Mouse (Mus musculus) A20 (cell line): ENCODE data around the gene Cdk19.
"Not testable (repeated sequence)": the region's sequence is repeated elsewhere in the genome, so short reads cannot be mapped to it uniquely, and the experiment has no call there.

Source experiments
- DNase-seq: peaks from one replicate; pipeline ENCODE4 v3.0.0-alpha.2; 2011; ENCODE audit warnings: low read depth, low spot score

The Cdk19 gene

DNA sequence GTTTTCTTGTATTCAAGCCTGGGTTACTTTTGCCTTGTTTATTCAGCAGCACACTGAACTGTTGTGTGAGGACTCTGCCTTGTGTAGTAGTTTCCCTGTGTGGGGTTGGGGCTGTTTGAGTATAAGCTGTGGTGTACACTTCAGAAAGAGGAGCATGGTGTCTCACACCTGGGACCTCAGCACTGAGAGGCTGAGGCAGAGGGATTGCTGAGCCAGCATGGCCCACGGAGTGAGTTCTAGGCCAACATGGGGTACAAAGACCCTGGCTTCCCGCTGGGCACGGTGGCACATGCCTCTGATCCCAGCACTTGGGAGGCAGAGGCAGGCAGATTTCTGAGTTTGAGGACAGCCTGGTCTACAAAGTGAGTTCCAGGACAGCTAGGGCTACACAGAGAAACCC, 139.3 kb downstream of the Cdk19 start:
- no peak for DNase-seq

DNA sequence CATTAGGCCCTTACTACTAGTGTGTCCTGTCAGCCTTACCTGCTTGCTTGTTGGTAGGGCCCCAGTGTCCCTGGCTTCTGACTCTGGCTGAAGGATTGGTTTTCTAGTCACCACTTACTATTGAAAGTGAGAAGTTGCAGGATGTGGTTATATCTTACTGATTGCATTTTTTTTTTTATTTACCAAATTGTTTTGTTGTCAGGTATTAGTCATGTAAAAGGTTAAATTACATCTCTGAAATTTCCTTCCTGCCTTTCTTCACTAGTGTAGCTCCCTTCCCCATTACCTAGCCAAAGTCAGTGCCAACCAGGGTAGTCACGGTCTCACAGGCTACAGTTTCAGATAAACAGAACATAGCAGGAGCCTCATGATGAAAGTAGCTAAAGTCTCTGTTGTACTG, 139.9 kb downstream of the Cdk19 start:
- no peak for DNase-seq

DNA sequence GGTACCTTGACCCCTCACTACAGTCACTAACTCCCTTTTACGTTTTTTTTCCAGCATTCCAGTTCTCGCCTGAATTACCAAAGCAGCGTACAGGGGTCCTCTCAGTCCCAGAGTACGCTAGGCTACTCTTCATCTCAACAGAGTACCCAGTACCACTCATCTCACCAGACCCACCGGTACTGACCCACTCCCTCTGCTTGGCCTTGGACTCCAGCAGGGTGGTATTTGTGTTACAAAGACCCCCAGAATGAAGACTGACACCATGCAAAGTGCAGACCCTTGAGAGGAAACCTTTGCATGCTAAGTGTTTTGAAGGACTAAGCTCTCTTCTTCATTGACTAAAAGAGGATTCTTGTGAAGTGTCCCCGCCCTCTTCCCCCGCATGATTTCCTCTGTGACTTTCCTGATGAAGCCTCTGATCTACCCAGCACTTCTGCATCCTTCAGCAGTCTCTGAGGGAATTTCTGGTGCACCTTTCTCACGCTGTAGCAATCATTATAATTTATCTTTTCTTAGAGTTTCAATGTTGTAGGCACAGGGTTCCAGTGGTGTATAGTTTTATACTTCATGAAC, 140.3 kb downstream of the Cdk19 start:
- DNase-seq, result no peak

DNA sequence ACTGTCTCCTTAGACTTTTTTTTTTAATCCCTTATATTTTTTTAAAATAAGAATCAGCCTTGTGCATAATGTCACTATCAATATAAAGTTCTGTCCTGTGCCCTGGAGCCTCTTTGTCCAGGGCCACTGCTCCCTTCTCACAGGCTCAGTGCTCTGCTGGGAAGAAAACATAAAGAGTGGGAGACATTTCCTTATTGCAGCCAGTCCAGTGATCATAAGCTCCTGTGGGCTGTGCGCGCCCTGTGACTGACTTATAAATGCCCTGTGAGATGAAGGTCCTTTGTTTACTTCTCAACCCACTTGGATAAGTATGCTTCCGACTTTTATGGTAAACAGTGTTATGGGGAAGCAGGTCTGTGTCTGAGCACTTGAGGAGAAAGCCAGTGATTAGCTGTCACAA, 142.2 kb downstream of the Cdk19 start:
- DNase-seq, result no peak

DNA sequence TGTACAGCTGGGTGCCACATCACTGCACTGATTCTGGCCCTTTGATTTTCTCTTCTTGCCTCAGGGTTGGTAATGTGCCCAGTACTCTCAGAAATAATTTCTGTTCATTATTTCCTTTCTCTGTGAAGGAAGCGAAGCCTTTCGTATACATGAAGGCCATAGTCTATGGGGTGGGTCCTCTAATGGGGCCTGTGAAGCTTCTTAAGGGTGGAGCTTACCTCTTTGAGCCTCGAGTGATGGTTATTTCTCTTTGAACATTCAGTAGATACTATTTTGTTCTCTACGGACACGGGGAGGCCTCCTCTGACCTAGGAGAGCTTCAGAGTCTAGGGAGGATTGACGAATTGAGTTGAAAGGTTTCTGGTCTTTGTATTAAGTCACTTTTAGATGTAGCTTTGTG, 142.9 kb downstream of the Cdk19 start:
- no peak for DNase-seq

DNA sequence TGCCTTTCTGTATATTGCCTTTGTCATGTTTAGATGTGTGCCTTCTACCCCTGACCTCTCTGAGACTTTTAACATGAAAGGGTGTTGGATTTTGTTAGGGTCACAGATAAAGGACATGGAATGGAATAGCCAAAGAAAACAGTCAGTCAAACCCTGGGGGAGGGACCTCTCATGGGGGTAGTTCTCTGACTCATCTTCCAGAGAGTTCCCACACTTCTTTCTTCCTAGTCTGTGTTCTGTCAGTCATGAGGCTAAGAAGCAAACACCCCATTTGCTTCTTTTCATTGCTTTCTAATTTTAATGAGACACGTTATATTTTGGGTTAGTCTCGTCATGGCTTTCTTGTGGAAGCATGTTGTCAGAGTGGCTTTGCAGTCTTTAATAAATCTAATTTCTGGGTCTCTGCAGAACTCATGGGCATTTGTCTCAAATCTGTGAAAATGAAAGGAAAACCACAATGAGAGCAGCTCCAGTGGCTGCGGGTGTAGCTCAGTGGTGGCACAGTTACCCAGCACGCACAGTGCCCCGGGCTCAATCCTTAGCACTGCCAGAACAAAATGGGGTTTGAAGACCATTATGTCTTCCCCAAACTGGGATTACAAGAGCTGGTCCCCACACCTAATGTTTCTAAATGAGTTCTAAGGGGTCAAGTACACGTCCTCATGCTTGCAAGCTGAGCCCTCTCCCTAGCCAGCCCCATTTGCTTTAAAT, 149.9 kb downstream of the Cdk19 start:
- DNase-seq, result no peak

DNA sequence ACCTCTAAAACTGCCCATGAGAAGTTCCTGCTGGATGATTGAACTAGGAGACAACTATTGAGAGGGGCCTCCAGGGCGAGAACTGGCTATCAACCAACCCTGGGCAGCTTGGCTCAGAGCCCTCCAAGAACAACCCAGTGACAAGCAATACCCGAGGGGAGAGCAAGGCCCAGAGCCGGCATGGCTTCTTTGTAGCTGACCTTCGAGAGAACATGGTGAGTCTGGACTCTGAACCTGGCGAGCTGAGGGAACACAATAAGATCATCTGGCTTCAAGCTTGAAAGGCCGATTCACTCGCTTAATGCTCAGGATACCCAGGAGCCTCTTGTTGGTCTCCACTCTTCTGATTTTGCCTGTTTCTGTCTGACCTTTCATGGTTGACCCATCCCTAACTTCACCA, 151.8 kb downstream of the Cdk19 start:
- no peak for DNase-seq

DNA sequence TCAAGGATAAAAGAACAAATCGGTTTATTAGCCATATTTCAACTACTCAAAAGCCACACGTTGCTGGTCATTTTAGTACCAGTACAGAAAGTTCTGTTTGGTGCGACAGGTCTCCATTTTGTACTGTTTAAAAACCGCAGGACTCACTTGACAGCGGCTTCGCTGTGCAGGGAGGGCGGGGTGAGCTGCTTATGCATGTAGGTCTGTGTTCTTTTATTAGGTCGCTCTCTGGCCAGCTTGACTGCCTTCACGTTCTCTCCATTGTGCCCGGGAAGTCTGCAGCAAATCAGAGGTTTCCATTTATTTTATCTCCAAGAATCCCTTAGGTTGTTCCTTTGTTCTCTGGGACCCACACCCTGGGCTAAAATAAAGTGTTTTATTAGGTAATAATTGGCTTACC, 152.4 kb downstream of the Cdk19 start:
- DNase-seq, result no peak

DNA sequence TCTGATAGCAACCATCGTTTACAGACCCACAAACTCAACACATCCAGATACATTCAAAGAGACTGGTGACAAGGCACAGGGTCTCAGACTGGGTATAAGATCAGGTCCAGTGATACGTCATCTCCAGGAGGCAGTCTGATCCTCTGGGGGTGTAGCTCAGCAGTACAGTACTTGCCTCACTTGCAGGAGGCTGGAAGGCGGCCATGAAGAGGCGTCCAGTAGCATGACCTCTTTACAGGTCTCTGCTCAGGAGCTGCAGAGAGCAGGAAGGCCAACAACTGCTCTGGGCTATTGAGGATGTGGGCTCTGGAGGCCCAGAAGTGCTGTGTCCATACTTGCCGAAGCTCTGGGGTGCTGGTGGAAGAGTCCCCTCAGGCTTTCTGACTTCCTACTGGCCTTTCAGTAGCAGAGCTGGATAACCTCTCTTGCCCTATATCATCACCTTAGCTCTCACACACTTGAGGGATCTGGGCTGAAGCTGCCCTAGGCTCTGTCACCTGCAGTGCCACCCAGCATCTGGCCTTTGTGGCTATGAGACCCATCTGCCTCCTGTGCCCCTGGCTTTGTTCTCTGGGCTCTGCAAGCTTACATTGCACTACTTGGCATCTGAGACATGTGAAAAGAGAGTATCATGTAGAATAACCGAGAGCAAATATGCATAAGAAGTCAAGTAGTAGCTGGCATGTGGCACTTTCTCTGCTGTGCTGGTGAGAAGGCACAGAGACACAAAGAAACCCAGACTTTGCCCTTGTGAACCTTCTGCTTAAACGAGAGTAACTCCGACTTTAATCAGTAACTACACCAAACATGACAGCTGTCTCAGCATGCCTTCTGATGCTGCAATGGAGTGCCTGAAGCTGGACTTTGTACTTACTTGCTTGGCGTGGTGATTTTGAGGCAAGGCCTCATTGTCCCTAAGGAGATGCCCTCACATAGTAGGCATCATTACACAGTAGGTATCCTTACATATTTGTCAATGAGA, 155.1 kb downstream of the Cdk19 start:
- DNase-seq, result no peak

DNA sequence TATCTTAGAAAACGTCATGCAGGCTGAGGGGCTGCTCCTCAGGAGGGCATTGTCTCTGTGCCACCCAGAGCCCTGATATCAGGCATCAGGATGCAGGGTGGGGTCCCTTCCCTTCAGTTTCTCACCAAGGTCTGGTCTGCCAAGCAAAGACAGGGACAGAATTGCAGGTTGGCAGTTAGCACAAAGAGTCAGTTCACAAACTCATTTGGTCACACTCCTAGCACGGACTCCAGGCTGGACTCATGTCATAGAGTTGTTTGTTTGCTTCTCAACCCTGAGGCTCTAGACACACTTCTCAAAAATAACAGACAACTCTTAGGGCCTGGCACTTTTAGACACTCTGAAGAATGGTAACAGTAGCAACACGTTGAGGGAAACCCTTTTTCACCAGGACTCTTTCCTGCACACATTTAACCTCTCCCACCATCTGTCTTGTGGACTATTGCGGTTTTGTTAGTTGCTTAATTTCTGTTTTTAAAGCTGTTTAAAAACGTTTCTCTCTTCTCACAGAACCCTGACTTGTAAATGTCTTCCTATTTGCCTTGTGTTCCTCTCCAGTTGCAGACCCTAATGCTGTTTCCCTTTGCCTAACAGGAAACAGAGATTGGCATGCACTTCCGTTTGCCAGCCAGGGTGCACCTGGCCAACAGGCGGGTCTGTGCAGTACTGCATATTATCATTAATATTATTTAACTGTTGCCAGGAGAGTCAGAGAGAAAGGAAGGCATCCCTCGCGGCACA, 158.1 kb downstream of the Cdk19 start:
- DNase-seq, result peak; percentile 40

DNA sequence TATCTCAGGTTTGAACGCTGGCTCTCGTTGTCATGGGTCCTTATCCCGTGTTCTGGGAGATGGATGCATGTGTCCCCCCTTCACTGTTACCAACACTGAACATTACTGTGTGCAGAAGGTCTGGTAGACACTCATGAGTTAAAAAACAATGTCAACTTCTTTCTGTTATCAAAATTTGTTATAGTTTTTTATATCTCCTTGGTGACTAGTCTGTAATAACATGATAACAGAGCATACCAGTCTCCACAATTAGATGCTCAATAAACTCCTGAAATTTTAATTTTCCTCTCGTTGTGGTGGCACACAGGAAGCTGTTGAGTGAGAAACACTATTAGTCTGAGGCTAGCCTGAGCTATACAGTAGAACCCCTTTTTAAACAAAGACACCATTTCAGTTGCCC, 159.1 kb downstream of the Cdk19 start:
- DNase-seq, result no peak

DNA sequence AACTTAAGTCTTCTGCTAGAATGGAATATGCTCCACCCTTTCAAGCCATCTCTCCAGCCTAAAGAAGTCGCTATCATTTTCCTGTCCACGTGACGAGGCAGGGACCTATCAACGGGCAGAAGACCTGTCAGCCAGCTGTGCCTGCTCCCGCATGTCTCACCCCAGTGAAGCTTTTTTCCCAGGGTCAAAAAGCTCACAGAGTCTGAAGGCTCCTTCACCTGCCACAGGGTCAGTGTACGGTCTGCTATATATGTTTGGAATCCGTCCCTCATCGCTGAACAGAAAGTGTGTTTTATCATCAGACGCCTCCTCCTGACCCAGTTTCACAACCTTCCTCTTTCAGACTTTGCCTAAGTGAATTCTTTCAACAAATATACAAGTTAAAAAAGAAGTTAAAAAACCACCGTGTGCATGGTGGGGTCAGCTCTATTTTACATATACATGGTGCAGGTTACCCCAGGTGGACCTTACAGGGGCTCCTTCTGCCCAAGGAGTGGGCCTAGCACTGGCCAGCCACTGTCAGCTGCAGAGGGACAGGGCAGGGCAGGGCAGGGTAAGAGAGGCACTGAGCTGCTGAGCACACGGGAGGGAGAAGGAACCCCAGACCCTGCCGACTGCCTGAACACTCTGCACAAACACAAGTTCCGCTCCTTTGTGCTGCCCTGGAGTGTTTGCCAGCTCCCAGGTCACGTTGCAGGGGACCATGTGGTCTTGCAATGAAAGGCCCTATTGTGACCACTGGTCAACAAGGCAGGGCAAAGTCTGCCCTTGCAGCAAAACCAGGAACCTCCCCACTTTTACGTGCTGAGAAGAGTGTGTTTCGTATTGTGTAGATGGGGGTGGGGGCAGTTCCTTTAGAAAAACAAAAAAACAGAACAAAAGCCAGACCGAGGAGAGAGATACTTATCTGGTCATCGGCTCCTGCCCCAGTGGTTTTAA, 160.2 kb downstream of the Cdk19 start:
- DNase-seq, result no peak

DNA sequence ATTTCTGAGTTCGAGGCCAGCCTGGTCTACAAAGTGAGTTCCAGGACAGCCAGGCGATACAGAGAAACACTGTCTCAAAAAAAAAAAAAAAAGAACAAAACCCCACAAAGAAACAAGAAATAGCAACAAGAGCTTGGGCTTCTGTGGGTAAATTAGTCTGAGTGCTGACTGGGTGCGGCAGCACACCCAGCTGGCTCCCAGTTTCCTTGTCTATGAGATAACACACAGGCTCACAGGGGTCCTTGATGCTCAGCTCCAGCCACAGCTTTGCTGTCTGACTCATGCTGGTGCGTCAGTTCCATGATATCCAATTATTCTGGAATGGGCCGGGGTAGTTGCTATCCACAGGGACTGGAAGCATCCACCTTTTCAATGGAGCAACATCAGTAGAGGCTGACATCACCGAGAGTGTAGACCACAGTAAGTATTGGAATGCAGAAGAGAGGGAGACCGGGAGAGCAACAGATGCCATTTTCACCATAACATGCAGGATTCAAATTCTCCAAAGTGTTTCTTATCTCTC, 161.4 kb downstream of the Cdk19 start:
- no peak for DNase-seq

DNA sequence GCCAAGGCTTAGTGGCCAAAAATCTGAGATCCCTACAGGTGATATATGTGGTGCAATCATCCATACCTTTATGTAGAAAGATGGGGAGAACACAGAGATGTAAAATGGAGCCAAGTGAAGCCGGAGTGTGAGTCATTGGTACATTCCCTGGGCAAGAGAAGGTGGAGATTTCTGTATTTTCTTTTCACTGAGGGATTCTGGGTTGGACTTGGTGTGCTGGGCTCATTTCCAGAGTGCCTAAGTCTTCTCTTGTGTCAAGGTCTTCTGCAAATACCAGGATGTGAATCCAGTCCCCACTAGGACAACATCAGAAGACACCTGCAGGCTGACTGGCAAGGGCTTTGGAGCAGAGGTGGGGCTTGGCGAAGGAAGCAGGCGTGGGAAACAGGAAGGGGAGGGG, 163.4 kb downstream of the Cdk19 start:
- no peak for DNase-seq

DNA sequence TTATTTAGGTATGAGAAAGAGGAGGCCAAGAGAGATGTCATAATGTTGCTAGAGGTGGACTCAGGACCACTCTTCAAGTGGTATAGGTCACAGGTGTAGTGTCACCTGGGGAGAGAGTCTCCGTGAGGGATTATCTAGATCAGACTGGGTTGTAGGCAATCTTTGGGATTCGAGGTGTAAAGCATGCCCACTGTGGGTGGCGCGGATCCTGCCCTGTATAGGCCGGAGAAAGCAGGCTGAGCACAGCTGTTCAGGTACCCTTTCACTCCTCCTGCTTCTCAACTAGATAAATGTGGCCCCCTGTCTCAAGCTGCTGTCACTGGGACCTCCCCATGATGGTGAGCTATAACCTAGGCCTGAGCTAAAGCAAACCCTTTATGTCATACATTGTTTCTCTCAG, 171.0 kb downstream of the Cdk19 start:
- no peak for DNase-seq

DNA sequence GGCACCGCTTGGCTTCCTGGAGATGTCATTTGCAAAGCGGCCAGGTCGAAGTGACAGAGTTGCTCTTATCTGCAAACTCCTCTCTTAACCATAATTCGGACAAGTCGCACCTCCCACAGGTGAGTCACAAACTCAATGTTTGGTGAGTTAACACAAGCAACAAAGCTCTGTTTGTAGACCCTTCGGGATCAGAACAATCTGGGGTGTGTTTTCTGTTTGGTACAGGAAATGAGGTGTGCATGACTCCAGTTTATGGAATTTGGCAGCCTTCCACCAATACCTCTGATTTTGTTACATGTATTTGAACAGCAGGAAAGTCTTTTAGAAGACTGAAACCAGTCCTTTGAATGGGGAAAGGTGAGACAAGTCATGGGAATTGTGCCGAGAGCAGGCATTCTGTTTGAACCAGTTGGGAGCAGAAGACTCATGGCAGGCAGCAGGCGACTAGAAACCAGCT, 171.9 kb downstream of the Cdk19 start:
- no peak for DNase-seq

DNA sequence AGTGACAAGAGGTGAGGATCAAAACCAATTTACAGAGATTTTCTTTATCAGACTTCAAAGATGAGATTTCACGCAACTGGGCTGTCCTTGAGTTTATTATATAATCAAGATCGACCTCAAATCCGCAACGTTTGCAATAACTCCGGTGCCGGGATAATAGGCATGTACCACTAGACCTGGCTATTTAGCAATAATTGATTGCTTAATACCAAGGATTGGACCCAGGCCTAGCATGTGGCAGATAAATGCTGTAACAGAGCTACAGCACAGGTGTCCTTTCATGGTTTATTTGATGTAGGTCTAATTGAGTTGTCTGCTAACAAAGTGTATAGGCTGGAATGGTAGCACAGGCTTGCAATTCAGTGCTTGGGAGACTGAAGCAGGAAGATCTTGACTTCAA, 172.8 kb downstream of the Cdk19 start:
- DNase-seq, result no peak

DNA sequence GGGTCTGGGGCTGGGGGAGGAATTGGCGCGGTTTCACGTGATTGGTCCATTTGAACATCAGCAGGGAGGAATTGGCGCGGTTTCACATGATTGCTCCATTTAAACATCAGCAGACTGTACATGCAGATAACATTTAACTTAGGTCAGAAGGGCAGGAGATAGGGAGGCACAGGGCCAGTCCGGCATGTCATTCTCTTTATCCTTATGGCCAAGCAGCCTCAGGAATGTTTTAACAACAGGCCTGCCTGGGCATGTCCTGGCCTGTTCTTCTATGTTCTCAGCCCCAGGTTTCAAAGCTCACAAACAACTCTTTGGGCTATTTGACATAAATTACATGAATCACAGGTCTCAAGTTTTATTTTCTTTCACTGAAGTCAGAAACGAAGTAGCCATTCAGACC, 173.6 kb downstream of the Cdk19 start:
- DNase-seq, result not testable (repeated sequence)

DNA sequence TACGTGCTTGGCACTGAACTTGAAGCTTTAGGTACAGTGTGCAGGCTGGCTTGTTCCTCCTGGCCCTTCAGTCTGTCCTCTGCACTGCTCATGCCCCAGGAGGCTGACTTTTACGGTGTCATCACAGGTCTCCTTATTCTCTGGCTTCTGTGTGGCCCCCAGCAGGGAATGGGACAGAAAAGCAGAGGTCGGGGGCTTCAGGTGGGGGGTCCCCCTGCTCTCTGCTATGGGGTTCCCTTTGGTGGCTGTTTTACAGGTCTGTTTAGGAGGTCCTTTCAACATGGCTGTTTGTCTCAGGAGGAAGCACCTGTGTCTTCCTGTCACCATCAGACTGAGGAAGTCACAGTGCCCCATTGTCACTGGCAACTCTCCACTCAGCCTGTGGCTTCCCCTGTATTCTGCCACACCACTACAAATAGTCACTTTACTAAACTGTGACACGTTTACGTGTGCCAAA, 175.9 kb downstream of the Cdk19 start:
- peak; percentile 64 for DNase-seq

DNA sequence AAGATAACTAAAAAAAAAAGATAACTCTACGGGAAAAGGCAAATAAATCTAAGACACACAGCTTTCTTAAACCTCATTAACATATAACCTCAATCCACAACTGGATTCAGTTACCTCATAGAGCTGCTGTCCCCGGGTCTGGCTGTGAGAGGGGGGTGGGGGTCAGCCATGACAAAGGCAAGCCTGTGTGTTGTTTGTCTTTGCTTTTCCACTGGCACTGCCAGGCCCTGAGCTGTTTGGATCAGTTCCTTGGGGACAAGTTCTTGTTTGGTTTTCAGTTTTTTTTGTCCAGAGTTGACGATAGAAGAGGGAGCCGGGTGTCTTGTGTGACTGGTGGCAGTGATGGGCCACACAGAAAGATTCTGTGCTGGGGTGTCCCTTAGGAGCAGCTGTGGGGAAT, 177.1 kb downstream of the Cdk19 start:
- DNase-seq, result no peak
